Mouse (Mus musculus) urinary bladder, postnatal 10 days (tissue): ENCODE results near the gene Il2rb.

Source experiments
- DNase-seq: peaks from one replicate; pipeline ENCODE4 v3.0.0; 2022; ENCODE audit warnings: low spot score

The Il2rb gene

DNA sequence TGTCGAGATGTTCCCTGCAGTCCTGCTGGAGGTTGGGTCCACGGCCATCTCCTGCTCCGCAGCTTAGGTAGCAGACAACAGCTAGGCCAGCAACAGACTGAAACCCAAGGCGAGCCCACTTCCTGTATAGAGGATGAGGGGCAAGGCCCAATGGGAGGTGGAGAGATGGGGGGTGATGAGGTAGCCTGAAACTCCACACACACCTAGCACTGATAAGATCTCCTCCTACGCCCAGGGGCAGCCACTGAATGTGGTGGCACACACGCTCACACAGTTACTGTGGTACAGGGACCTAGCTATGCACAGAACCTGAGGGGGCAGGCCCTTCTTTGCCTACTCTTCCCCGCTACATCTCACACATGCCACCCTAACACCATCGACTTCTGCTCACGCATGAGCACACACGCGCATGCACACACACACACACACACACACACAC lies at the start of gene Il2rb:
Gene Il2rb, minus strand, starts transcription at position 304 of the 439 bp plus-strand sequence.
- no peak for DNase-seq

DNA sequence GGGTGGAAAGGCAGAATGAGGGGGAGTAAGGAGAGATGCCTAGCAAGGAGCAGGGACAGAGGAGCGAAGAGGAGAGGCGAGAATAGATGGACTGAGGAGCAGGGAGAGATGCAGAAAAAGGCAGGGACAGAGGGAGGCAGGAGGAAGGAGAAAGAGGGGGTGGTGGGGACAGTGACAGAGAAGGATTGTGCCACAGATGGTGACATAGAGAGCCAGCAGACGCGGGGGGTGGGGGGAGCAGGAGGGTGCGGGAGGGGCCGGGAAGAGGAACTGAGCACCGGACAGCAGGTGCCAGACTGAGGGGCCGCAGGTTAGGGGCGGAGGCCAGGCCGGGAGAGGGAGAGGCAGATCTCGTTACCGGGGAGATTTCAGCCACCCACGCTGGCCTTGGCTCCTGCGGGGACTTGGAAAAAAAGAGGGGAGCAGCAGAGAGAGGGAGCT lies 49.5 kb upstream of the Il2rb start, which contains the start of gene Sstr3:
Gene Sstr3, minus strand, starts transcription at position 125 of the 441 bp plus-strand sequence.
- no peak for DNase-seq

DNA sequence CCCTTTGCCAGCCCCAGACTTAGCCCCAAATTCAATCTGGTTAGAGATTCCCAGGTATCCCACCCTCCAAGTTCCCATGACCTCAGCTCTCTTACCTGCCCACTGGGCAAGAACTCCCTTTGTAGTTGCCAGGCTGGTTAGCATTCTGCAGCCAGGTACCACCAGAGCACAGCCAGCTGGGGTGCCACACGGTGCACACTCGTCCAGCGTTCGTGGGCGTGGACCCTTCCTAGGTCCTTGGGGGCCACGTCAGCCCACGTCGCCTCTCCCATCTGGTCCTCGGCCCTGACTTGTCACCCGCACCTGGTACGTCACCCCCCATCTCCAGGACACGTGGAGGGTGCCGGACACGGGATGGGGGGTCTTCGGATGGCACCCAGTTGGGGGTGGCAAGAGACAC lies 49.0 kb upstream of the Il2rb start:
- DNase-seq = no peak

DNA sequence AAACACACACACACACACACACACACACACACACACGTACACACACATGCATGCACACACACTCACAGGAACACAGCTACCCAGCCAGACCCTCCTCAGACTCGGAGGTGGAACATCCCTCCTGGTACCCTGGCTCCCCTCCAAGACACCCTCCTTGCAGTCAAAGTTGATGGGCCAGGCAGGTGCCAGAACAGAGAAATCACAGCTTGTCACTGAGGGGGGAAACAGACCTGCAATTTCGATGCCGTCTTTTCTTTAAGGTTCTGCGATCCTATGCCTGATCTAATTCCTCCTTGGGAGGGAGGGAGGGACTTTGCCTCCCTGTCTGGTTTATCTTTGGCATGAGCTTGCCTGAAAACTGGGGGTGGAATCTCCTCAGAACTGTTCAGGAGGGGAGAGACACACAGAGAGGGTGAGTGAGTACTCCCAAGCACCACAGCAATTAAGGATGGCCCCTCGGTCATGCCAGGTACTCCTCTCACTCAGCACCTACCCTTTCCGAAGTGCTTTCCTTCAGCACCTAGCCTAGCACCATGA lies 47.8 kb upstream of the Il2rb start:
- no peak for DNase-seq

DNA sequence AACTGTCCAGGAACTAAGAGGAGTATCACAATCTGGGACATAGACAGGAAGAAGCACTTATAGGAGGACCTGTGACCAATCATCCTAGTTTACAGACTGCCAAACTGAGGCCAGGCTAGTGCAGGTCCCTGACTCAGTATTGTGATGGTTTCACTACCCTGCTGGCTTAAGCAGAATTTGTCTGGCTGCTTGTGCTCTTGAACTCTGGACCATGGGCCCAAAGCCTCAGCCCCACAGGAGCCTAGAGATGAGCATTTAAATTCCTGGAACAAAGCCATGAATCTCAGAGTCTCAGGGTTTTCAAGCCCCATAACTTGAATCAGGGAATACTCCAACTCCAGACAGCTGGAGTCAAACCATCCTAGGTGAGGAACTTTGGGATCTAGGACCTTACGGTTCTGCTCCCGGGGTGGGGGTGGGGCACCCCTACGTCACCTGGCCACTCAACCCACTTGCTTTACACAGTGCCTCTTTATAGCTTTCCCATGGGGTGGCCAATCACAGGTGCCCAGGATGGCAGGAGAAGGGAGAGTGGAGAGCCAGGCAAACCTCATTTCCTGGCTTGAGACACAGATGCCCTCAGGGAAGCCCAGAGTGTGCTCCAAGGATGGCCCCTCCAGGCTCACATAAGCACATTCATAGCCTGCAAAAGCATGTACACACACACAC lies 47.2 kb upstream of the Il2rb start:
- no peak for DNase-seq

DNA sequence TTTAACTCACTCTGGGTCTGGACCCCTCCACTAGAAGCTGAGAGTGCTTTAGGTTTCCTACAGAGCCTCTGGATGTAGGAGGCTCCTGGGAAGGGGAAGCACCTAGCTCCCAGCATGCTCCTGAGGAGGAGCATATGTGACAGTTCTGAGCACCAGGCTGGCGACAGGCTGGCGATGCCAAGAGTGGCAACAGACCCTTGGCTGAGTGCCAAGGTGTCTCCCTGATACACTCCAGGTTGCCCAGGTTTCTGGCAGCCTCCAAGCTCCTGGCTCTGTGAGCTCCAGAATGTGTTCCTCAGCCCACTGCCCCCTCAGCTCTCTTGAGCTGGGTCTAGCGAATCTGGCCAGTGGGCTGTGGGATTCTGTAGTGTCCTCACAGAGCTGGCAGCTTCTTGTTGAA lies 46.5 kb upstream of the Il2rb start:
- DNase-seq = no peak

DNA sequence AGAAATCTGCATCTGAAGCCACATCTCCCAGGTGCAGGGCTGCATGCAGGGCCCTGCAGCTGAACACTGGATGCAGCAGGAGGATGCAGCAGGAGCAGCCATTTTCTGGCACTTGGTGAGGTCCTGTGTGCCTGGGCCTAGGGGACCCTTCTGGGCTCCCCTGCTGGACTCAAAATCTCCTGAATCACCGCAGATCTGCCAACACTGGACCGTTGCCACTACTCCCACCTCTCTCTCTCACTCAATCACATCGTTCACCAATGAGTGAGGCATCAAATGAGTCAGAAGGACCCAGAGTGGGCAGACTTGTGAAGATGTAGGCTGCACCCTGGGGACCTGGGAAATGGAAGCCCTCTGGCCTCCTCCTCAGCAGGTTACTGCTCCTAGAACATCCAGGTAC lies 46.0 kb upstream of the Il2rb start:
- DNase-seq = no peak

DNA sequence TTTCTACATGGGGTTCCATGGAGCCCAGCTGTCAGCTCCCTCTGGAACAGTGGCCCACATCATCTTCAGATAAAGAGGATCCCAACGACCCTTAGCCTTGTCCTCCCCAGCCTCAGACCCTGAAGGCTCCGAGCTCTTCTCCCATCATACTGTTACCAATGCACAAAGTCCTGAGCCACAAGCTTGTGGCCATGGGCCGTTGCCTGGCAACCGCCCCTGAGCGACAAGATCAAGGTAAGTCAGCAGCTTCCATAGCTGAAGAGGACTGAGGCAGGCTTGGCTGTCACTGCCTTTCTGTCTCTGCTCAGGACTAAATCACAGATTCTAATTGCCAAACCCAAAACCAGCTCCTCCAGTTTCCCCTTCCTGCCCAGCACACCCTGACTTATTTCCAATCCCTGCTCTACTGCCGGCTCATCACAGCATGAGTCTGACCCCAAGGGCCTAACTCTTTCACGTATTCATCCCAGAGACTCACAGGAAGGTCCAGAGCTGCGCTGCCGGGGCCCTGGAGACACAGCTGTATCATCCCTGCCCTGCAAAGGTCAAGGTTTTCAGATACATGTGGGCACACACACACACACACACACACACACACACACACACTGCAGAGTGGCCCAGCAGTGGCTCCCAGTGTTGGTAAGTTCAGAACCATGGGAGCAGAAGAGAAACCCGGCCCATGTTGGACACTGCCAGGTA lies 40.8 kb upstream of the Il2rb start:
- DNase-seq = no peak

DNA sequence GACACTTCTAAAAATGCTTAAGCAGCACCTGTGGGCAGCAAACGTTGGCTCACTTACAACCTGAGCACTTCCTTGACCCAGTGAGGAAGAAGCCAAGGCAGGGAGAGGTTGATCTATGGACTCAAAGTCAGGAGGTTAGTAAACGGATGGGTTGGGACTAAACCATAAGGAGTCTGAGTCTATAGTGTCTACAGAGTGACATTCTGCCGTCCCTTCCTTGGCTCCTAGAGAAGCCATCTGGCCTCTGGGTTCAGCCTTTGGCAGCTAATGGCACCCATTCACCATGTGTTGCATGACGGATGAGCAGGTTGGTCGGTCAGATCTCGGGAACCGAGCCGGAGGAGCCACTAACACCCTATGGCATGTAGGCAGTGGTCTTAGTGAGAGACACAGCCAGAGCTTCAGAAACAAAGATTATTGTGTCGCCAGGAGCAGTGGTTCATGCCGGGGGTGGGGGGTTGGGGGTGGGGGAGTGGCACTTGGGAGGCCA lies 38.3 kb upstream of the Il2rb start:
- DNase-seq = no peak

DNA sequence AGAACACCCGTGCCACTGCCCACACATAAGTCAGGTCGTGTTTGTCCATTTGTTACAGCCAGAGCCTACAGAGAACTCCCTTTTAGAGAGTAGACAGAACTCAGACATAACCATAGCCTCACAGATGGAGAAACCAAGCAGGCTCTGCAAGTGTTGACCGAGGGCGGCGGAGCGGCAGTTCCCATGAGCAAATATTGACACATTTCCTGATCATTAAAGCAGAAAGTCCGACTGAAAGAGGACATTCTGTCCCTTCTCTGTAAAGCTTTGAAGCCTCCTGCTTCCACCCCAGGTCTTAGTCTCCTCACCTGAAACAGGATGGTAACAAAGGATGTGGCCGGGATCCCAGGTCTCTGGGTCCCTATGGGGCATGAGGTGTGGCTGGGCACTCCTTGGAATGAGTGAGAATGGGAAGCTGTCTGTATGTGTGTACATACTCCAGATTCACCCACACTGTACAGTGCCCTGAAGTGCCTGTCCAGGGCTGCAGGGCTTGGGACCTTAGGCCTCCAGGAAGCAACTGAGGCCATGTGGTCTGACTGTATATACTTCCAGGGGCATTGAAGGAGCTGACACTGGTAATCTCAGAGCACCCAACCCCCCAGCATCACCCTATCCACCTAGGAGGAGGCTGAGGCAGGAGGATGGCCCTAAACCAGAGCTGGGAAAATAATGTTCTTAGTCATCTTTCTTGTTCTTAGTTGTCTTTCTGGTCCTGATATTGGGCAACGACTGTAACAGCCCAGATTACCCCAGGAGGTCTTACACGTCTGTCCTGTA lies 37.7 kb upstream of the Il2rb start:
- no peak for DNase-seq

DNA sequence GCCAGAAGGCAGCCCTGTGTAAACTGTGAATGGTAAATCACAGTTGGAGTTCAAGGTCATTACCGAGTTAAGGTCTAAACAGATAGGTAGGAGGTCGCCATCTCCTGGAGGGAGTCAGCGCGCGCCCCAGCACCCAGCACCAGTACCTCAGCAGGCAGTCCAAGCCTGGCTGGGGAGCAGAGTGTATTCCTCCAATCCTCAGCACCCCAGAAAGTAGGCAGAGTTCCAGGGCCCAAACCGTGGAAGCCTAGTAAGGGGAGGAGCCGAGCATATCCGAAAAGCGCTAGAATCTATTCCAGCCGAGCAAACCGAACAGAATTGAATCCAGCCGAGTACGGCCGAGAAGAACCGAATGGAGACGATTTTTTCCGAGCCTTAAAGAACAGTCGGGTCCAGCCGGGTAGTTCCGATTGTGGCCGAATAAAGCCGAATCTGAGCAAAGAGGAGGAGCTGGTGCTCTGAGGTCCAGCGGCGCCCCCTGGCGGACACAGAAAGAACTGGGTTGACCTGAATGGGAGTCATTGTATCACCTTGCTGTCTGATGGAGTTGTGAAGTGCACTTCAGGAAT lies 36.9 kb upstream of the Il2rb start:
- peak; percentile 93 for DNase-seq

DNA sequence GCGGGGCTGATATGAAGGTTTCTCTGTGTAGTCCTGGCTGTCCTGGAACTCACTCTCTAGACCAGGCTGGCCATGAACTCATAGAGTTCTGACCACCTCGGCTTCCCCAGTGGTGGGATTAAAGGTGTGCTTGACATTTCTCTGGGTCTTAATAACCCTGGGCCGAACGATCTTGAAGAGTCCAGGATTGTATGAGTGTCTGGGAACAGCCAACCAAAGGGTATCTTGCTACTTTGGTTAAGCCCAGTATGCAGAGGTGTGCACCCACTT lies 36.3 kb upstream of the Il2rb start:
- no peak for DNase-seq

DNA sequence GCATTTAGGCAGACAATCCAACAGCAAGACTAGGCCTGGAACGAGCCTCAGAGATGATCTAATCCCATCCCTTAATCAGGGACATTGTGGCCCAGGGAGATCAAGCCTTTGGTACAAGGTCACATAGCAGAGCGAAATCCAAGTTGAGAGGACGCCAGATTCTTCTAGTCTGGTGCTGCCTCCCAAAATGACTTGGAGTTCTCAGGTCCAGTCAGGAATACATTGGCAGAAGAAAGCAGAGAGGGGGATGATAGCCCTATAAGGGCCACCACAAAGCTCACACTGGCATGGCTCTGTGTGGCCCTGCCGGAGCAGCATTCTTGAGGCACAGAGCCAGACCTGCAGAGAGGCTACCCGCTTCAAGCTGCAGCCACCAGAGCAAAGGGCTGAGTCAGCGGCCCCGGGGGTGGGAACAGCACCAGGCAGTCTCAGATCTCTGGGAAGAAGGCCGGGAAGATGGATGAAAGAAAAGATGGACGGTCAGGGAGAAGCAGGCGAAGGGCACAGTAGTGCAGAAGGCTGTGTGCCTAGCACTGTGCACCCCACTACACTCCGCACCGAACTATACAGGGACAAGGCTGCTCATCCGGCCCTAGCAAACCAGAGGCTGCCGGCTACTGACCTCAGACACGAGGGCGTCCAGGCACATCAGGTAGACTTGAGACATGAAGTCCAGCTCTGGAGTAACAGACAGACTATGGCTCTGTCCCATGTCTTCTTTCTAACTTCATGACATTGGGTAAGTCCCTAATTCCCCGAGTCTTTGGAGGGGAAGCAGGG lies 35.8 kb upstream of the Il2rb start, which contains the start of gene C1qtnf6:
Gene C1qtnf6, minus strand, starts transcription at position 746 of the 780 bp plus-strand sequence.
- no peak for DNase-seq

DNA sequence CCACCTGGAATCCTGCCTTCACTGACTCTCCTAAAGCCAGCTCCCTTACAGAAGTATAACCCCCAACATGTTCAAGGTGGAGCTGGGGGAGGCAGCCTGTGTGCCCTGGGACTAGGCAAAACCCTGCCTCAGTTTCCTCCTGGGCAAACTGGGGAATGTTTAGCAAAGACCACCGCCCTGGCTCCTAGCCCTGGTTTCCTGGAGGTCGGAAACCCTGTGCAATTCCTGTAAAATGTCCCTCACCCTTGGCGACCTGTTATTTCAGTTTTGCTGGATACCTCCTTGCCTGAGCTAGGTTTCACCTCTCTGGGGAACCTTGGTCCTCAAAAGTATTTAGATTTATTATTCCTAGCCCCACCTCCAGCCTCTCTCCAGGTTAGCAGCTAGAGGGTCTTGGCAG lies 35.1 kb upstream of the Il2rb start:
- no peak for DNase-seq

DNA sequence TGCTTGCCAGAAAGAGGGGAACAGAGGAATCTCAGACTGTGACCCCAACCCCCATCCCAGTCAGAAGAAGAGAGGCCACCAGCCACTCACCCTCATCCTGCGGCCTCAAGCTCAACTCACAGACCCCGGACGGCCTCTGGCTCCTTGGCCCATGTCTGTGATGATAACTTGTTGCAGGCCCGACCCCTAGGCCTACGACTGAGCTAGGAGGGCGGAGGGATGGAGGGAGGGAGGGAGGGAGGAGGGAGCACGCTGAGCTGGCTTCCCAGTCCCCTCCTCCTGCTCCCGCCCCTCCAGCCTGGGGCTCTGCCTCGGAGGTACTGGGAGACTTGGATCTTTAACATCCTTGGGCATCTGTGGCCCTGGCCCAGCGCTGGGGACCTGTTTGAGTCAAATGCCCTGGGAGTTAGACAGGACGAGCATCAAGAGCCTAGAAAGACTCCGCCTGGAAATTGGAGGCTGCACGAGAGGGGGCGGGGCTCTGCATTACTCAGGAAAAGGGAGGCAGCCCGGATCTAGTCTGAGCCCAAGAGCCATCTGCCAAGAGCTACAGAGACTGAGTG lies 34.4 kb upstream of the Il2rb start:
- DNase-seq = no peak

DNA sequence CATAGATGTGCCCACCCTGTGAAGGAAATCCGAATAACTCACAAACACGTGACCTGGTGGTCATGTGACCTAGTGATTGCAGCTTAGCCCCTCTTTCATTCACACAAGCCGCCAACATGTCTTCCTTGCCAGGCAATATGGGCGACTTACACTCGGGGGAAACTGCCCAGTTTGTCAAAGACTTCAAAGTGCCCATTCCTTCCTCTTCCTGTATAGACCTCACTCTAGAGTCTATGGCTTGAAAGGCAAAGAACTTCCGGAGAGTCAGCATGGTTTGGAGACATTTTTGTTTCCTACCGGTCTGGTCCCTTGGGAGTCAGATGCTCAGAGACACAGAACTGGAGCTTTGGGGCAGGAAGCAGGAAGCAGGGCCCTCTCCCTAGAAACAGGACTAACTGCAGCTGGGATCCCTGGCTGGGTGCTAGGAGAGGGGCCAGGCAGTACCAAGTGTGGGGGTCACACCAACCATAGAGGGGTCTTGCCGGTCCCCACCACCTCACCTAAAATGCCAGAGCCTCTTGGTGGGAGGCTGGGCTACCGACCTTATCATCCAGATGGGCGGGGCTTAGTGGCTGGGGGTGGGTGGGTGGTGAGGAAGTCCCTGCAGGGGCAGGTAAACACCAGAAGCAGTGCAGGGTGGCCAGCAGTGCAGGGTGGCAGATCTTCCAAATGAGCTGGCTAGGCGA lies 33.8 kb upstream of the Il2rb start:
- DNase-seq = no peak

DNA sequence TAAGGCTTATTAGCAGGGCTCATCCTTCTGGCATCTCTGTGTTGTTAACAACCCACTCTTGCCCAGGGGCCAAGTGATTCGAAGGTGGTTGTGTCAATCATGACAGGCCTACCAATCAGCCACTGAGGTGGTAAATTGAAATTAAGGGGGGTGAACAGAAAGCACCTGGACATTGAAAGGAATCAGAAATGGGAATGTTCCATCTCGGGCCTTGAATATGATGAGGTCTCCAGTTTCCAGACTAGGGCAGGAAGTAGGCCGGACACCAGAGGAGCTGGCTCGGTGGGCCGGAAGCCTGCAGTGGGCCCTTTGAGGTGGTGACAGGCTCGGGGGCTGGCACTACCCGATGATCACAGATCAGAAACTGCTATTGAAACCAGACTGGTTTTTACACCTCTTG lies 32.9 kb upstream of the Il2rb start:
- no peak for DNase-seq

DNA sequence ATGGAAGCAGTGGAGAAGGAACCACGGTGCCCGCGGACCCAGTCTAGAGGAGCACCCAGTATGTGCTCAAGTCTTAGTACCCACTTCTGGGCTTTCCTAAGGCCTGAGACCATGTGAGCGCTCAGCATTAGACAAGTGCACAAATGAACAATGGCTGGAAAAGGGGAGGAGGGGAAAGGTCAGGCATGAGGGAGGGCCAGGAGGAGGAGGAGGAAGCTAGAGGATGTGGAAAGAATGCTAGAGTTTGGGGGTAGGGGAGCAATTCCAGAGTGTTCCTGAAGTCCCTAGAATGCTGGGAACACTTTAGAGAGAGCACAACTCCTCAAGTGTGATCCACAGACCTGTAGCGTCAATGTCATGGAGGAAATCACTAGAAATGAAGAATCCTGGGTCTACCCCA lies 29.1 kb upstream of the Il2rb start:
- DNase-seq = no peak

DNA sequence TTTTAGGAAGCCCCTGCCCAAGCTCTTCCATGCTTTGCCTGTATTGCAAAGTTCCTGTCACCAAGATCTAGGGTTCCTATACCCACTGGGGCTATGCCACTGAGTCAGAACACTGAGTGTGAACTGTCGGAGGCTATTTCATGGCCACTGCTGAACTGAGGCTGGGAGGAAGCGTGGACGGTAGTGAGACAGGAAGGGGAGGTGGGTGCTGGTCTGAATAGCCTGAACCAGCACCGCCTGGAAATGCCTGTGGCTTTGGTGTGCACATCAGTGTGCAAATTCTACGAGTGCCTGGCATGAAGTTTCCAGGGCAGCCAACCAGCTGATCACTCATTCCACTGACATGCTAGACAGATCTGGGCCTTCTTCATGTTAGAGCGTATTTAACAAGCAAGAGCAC lies 26.8 kb upstream of the Il2rb start:
- DNase-seq = no peak

DNA sequence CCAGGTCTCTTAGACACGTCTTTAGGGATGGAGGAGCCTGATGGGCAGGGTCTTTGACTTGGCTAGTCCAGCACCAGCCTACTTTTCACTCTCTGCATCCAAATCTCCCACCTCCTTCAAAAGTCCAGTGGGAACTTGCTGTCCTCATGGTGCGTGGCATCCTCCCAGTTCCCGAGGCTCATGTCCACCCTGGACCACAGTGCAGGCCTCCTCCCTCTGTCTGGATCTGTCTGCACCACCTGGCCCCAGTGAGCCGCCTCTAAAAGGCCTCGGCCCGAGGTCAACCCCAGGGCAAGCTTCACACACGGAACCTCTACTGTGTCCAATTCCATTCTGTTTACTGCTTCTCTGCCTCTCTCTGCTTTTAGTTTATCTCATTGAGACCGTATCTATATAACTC lies 26.3 kb upstream of the Il2rb start:
- no peak for DNase-seq
